Mouse (Mus musculus) CH12.LX (cell line): ENCODE measurements around the gene Epb41. TPM values are rescaled to one million over a fixed set of nuclear protein-coding genes. Genes with fewer than 3 reads are reported as not detected.

Source experiments
- DNase-seq: peaks from one replicate; pipeline ENCODE4 v3.0.0-alpha.2; 2013; ENCODE audit errors: extremely low read depth
- H3K27ac ChIP-seq: 2 replicates; pipeline ENCODE4 v1.5.1; 2012; ENCODE audit warnings: low read depth, mild to moderate bottlenecking, control low read depth, moderate library complexity; ENCODE audit not compliant: insufficient read depth
- H3K27me3 ChIP-seq: replicated peaks from 2 replicates; pipeline ENCODE3; 2012; ENCODE audit warnings: inconsistent platforms
- H3K36me3 ChIP-seq, 2 experiments: replicated peaks in 1 of 2; 2 replicates each; pipeline versions ENCODE3 to v1.6.1; 2012; ENCODE audit warnings: inconsistent platforms in 1 of 2, low read length in 1 of 2, mild to moderate bottlenecking in 1 of 2, mixed read lengths in 1 of 2, moderate library complexity in 1 of 2; ENCODE audit not compliant: control insufficient read depth in 1 of 2, insufficient read depth in 1 of 2
- H3K4me1 ChIP-seq, 2 experiments: 2 replicates each; pipeline ENCODE4 v1.6.1; 2012; ENCODE audit warnings: inconsistent platforms in 1 of 2, moderate library complexity in 1 of 2; ENCODE audit not compliant: insufficient read depth in 2 of 2, control insufficient read depth in 1 of 2
- H3K4me2 ChIP-seq: 2 replicates; pipeline ENCODE4 v1.6.1; 2012; ENCODE audit warnings: low read depth, mild to moderate bottlenecking, control low read depth; ENCODE audit not compliant: poor library complexity, insufficient read depth, severe bottlenecking
- H3K4me3 ChIP-seq, 3 experiments: fragments of 150-350 bp in 1 of 3; sonication (generic) in 1 of 3; replicated peaks in 1 of 3; 2 replicates each; pipeline versions ENCODE3 to v1.5.1; 2011 to 2012; ENCODE audit warnings: low read depth in 2 of 3, low read length in 2 of 3, mild to moderate bottlenecking in 2 of 3, moderate library complexity in 2 of 3, control low read depth in 1 of 3, improper control_type of control experiment in 1 of 3, inconsistent platforms in 1 of 3, mixed read lengths in 1 of 3; ENCODE audit not compliant: poor library complexity in 1 of 3
- H3K79me2 ChIP-seq: replicated peaks from 2 replicates; pipeline ENCODE4 v1.6.1; 2012; ENCODE audit warnings: mild to moderate bottlenecking, moderate library complexity; ENCODE audit not compliant: control insufficient read depth, poor library complexity, insufficient read depth, severe bottlenecking; ENCODE audit errors: extremely low read depth
- H3K9ac ChIP-seq: 2 replicates; pipeline ENCODE4 v1.6.1; 2012; ENCODE audit warnings: low read depth, mild to moderate bottlenecking, control low read depth, moderate library complexity; ENCODE audit not compliant: insufficient read depth
- H3K9me3 ChIP-seq: replicated peaks from 2 replicates; pipeline ENCODE3; 2012; ENCODE audit warnings: low read length, inconsistent platforms, mixed read lengths
- CHD1 ChIP-seq: IDR thresholded peaks from 2 replicates; pipeline ENCODE4 v1.6.1; 2012; ENCODE audit warnings: low read depth, low read length, improper control_type of control experiment, inconsistent platforms
- CHD2 ChIP-seq: IDR thresholded peaks from 2 replicates; pipeline ENCODE4 v1.6.1; 2011; ENCODE audit warnings: low read length, improper control_type of control experiment
- CTCF ChIP-seq, 2 experiments: IDR thresholded peaks in 1 of 2; conservative IDR thresholded peaks in 1 of 2; 2 replicates each; pipeline ENCODE4 v1.5.1; 2011 to 2012; ENCODE audit warnings: low read depth in 2 of 2, low read length in 2 of 2, improper control_type of control experiment in 1 of 2, inconsistent platforms in 1 of 2, mild to moderate bottlenecking in 1 of 2, moderate library complexity in 1 of 2
- E2F4 ChIP-seq: IDR thresholded peaks from 2 replicates; pipeline ENCODE4 v1.6.1; 2011; ENCODE audit warnings: low read depth, low read length, improper control_type of control experiment; ENCODE audit not compliant: insufficient replicate concordance
- ELF1 ChIP-seq: IDR thresholded peaks from 2 replicates; pipeline ENCODE4 v1.6.1; 2014; ENCODE audit warnings: low read depth, mild to moderate bottlenecking, inconsistent platforms, low read length, improper control_type of control experiment
- EP300 ChIP-seq: IDR thresholded peaks from 2 replicates; pipeline ENCODE4 v1.6.1; 2011; ENCODE audit warnings: low read length, improper control_type of control experiment
- ETS1 ChIP-seq: conservative IDR thresholded peaks from 2 replicates; pipeline ENCODE4 v1.6.1; 2012; ENCODE audit warnings: low read depth, mild to moderate bottlenecking, inconsistent platforms, low read length, improper control_type of control experiment, moderate library complexity
- GABPA ChIP-seq: IDR thresholded peaks from 2 replicates; pipeline ENCODE4 v1.6.1; 2012; ENCODE audit warnings: low read depth, low read length, improper control_type of control experiment, inconsistent platforms; ENCODE audit not compliant: insufficient replicate concordance
- HCFC1 ChIP-seq: IDR thresholded peaks from 2 replicates; pipeline ENCODE4 v1.6.1; 2012; ENCODE audit warnings: low read depth, mild to moderate bottlenecking, inconsistent platforms, low read length, improper control_type of control experiment
- IRF4 ChIP-seq: IDR thresholded peaks from 2 replicates; pipeline ENCODE4 v1.6.1; 2014; ENCODE audit warnings: low read depth, mild to moderate bottlenecking, inconsistent platforms, low read length, improper control_type of control experiment
- JUN ChIP-seq: IDR thresholded peaks from 2 replicates; pipeline ENCODE4 v1.6.1; 2011; ENCODE audit warnings: low read depth, mild to moderate bottlenecking, low read length, improper control_type of control experiment, moderate library complexity; ENCODE audit not compliant: insufficient read depth
- JUND ChIP-seq: conservative IDR thresholded peaks from 2 replicates; pipeline ENCODE4 v1.6.1; 2011; ENCODE audit warnings: low read depth, low read length, improper control_type of control experiment
- KAT2A ChIP-seq: IDR thresholded peaks from 2 replicates; pipeline ENCODE4 v1.6.1; 2012; ENCODE audit warnings: low read length, improper control_type of control experiment, inconsistent platforms; ENCODE audit not compliant: insufficient replicate concordance
- MAFK ChIP-seq: IDR thresholded peaks from 2 replicates; pipeline ENCODE4 v1.6.1; 2011; ENCODE audit warnings: low read length, improper control_type of control experiment; ENCODE audit not compliant: insufficient replicate concordance
- MAZ ChIP-seq: IDR thresholded peaks from 2 replicates; pipeline ENCODE4 v1.6.1; 2012; ENCODE audit warnings: low read depth, mild to moderate bottlenecking, inconsistent platforms, low read length, improper control_type of control experiment, moderate library complexity
- MEF2A ChIP-seq: IDR thresholded peaks from 2 replicates; pipeline ENCODE4 v1.6.1; 2014; ENCODE audit warnings: low read depth, mild to moderate bottlenecking, inconsistent platforms, low read length, improper control_type of control experiment, borderline replicate concordance
- MYC ChIP-seq: IDR thresholded peaks from 2 replicates; pipeline ENCODE4 v1.6.1; 2011; ENCODE audit warnings: low read depth, mild to moderate bottlenecking, improper control_type of control experiment, low read length
- NELFE ChIP-seq: IDR thresholded peaks from 2 replicates; pipeline ENCODE4 v1.6.1; 2011; ENCODE audit warnings: low read depth, low read length, improper control_type of control experiment
- NRF1 ChIP-seq: IDR thresholded peaks from 2 replicates; pipeline ENCODE4 v1.6.1; 2014; ENCODE audit warnings: low read depth, mild to moderate bottlenecking, inconsistent platforms, low read length, improper control_type of control experiment, moderate library complexity
- PAX5 ChIP-seq: IDR thresholded peaks from 2 replicates; pipeline ENCODE4 v1.6.1; 2012; ENCODE audit warnings: low read length, inconsistent platforms, mixed read lengths
- POLR2A ChIP-seq: IDR thresholded peaks from 2 replicates; pipeline ENCODE4 v1.6.1; 2011; ENCODE audit warnings: low read depth, mild to moderate bottlenecking, improper control_type of control experiment, low read length
- RAD21 ChIP-seq: IDR thresholded peaks from 2 replicates; pipeline ENCODE4 v1.6.1; 2011; ENCODE audit warnings: low read depth, mild to moderate bottlenecking, low read length, improper control_type of control experiment, moderate library complexity
- RCOR1 ChIP-seq: conservative IDR thresholded peaks from 2 replicates; pipeline ENCODE4 v1.6.1; 2012; ENCODE audit warnings: low read depth, mild to moderate bottlenecking, inconsistent platforms, low read length, improper control_type of control experiment
- SMC3 ChIP-seq: IDR thresholded peaks from 2 replicates; pipeline ENCODE4 v1.6.1; 2011; ENCODE audit warnings: low read depth, low read length, improper control_type of control experiment
- TBP ChIP-seq: conservative IDR thresholded peaks from 2 replicates; pipeline ENCODE4 v1.6.1; 2011; ENCODE audit warnings: low read depth, low read length, improper control_type of control experiment
- TCF12 ChIP-seq: IDR thresholded peaks from 2 replicates; pipeline ENCODE4 v1.6.1; 2014; ENCODE audit warnings: low read depth, mild to moderate bottlenecking, inconsistent platforms, low read length, improper control_type of control experiment
- UBTF ChIP-seq: IDR thresholded peaks from 2 replicates; pipeline ENCODE4 v1.6.1; 2012; ENCODE audit warnings: low read depth, mild to moderate bottlenecking, inconsistent platforms, low read length, improper control_type of control experiment, moderate library complexity
- USF1 ChIP-seq: IDR thresholded peaks from 2 replicates; pipeline ENCODE4 v1.6.1; 2014; ENCODE audit warnings: low read depth, mild to moderate bottlenecking, inconsistent platforms, low read length, improper control_type of control experiment
- ZC3H11A ChIP-seq: IDR thresholded peaks from 2 replicates; pipeline ENCODE4 v1.6.1; 2012; ENCODE audit warnings: low read depth, mild to moderate bottlenecking, inconsistent platforms, low read length, improper control_type of control experiment
- ZKSCAN1 ChIP-seq: IDR thresholded peaks from 2 replicates; pipeline ENCODE4 v1.6.1; 2012; ENCODE audit warnings: low read depth, inconsistent platforms, low read length, improper control_type of control experiment, borderline replicate concordance
- ZMIZ1 ChIP-seq: IDR thresholded peaks from 2 replicates; pipeline ENCODE4 v1.6.1; 2012; ENCODE audit warnings: low read depth, mild to moderate bottlenecking, inconsistent platforms, low read length, improper control_type of control experiment
- ZNF384 ChIP-seq: IDR thresholded peaks from 2 replicates; pipeline ENCODE4 v1.6.1; 2012; ENCODE audit warnings: low read depth, low read length, improper control_type of control experiment, inconsistent platforms
- dilution Hi-C: fragments of 300-500 bp; cut with MboI; formaldehyde crosslinking; loops from 2 replicates; pipeline ENCODE4 v1.14.3; 2020; ENCODE audit warnings: low sequenced_read_pairs; ENCODE audit not compliant: extremely low pct_unique_long_range_greater_than_20kb, extremely low pct_ligation_motif_present
- in situ Hi-C: fragments of 300-500 bp; cut with MboI; formaldehyde crosslinking; loops from 3 replicates; pipeline ENCODE4 v1.14.3; 2019; ENCODE audit warnings: low sequenced_read_pairs, low pct_ligation_motif_present, low pct_unique_long_range_greater_than_20kb, mixed read lengths
- polyA plus RNA-seq: library from polyadenylated mRNA; unstranded; fragments of >175 nt; gene quantifications from 2 replicates; pipeline ENCODE4 v1.2.1, GENCODE M21; 2012; ENCODE audit warnings: low read depth; ENCODE audit not compliant: insufficient read length
- total RNA-seq, 2 experiments: library from RNA; depleted of rRNA; stranded (reverse); fragments of 300-350 nt in 1 of 2; fragments of >200 nt in 1 of 2; gene quantifications; 2 replicates each; pipeline ENCODE4 v1.2.3; 2012 to 2014

The Epb41 gene
- total and polyA plus RNA-seq, 3 experiments, result 7.1 to 21.6 (median 10.0) TPM

GRCm38 (mm10) chr4:132085114-132085513 is 10.0 kb upstream of the Epb41 start:
- no peak for DNase-seq
- TF ChIP-seq ELF1, result no peak
- no peak for TF ChIP-seq ZC3H11A
- TF ChIP-seq ZKSCAN1, result no peak
- no peak for TF ChIP-seq ZMIZ1
- TF ChIP-seq CHD2, result no peak
- TF ChIP-seq JUND, result no peak
- TF ChIP-seq POLR2A, result no peak
- TF ChIP-seq CHD1, result no peak
- TF ChIP-seq MEF2A, result no peak
- no peak for TF ChIP-seq MYC
- TF ChIP-seq KAT2A, result no peak
- no peak for TF ChIP-seq E2F4
- TF ChIP-seq TCF12, result no peak
- no peak for TF ChIP-seq HCFC1
- TF ChIP-seq NELFE, result no peak
- no peak for TF ChIP-seq RAD21
- no peak for TF ChIP-seq RCOR1
- no peak for TF ChIP-seq IRF4
- no peak for TF ChIP-seq UBTF
- TF ChIP-seq ETS1, result no peak
- no peak overlapping the region for H3K27ac ChIP-seq
- H3K27me3 ChIP-seq, result no peaks in the 10 kb centered on the region
- in situ Hi-C loops, result loop anchor here (25.0 kb wide), 1 partner anchor 427 kb away; the partner anchor contains the start of gene Sesn2
- no peak overlapping the region for H3K4me3 ChIP-seq
- H3K4me2 ChIP-seq, result no peak overlapping the region
- dilution Hi-C loops, result no loop called here
- H3K9me3 ChIP-seq, result no peaks in the 10 kb centered on the region
- H3K9ac ChIP-seq, result no peak overlapping the region
- H3K4me1 ChIP-seq, result no peaks in the 10 kb centered on the region
- H3K79me2 ChIP-seq, result no peaks in the 10 kb centered on the region
- no peaks in the 10 kb centered on the region for H3K36me3 ChIP-seq

DNA sequence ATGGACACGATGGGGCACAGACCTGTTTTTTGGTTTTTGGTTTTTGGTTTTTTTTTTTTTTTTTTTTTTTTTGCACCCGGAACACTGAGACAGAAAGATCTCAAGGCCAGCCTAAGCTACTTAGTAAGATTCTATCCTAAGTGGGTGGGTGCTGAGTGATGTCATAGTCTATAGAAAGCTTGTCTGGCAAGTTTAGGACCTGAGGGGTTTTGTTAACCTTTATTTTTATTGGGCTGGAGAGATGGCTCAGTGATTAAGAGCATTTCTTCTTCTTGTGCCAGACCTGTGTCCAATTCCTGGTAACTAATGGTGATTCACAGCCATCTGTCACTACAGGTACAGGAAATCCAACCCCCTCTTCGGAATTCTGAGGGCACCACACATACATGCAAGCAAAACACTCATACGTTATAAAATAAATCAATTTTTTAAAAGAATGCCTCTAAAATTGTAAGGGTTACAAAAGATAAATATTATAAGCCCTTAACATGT is 5.4 kb upstream of the Epb41 start:
- dilution Hi-C loops, result no loop called here
- in situ Hi-C loops, result loop anchor here (25.0 kb wide), 1 partner anchor 432 kb away; the partner anchor contains the start of gene Sesn2

More for the DNA sequence above, 5.4 kb upstream of the Epb41 start:
- Histone ChIP-seq H3K4me1 (peaks cover 4 to 25% of the 10 kb centered on the region in 2 experiments), H3K27ac (no peak overlapping the region), H3K9ac (no peak overlapping the region), H3K27me3 (no peaks in the 10 kb centered on the region), H3K9me3 (no peaks in the 10 kb centered on the region), H3K4me3 (no peak overlapping the region), H3K36me3 (no peaks in the 10 kb centered on the region), H3K79me2 (no peaks in the 10 kb centered on the region), H3K4me2 (no peak overlapping the region)
- TF ChIP-seq ZC3H11A (no peak), PAX5 (no peak), UBTF (no peak), GABPA (no peak), CTCF (conservative IDR thresholded peaks at IDR 0.05 in 1 of 2, IDR thresholded peaks at IDR 0.05 in 1 of 2; ENCODE audit: low read depth in 2 of 2, low read length in 2 of 2) (no peak), JUN (no peak), HCFC1 (no peak), NRF1 (no peak), EP300 (no peak), ETS1 (no peak), ELF1 (no peak), TBP (no peak), MAFK (no peak), ZNF384 (no peak), ZKSCAN1 (no peak), SMC3 (no peak), MAZ (no peak), JUND (no peak), USF1 (no peak)
- DNase-seq, result no peak
